Mouse (Mus musculus): ENCODE results near the gene Dpm3.

DNA sequence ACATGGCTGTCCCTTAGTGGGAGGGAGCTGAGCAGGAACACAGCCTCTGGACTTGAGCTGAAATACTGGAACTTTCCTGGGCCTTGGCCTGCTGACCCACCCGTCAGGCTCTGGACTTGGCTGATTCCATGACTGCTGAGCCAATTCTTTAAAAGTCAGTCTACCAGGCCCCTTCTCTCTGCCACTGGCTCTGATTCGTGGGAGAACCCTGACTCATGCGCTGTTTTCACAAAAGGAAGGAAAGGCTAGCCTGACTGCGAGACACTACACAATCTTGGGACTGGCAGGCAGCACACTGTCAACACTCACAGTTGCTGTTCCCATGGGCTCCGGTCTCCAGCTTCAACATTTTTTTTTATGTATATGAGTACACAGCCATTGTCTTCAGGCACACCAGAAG, 3.0 kb upstream of the Dpm3 start:
- TF ChIP-seq CTCF (IDR thresholded peaks at IDR 0.05; ENCODE audit: low read depth) (no peak), EP300 (IDR thresholded peaks at IDR 0.05; ENCODE audit: low read depth) (no peak)

Data from liver, embryonic 14.5 days (tissue).